Mouse (Mus musculus): ENCODE measurements at regions not wholly inside any gene's neighbourhood (a gene's known extent, or its start where the extent isn't known, plus 50 kb on each side); places are given as distances from the start of the nearest gene placed in this dataset.

DNA sequence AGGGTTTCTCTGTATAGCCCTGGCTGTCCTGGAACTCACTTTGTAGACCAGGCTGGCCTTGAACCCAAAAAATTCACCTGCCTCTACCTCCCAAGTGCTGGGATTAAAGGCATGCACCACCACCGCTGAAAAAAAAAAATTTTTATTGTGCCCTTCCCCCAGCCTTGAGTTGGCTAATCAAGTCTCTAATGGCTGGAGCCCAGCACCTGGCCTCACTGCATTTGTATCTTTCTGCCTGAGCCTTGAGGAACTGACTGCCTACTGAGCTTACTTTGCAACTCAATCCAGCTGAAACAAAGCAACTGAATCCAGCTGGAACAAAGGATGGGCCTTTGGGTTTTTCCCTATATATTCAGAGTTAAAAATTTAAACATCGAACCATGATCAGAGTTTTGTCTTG is 153.3 kb upstream of the Ccnh start:
- no peak for DNase-seq (ENCODE audit: low spot score)
- no peak overlapping the region for H3K4me3 ChIP-seq (ENCODE audit: low read depth, low read length)
- TF ChIP-seq CTCF (IDR thresholded peaks at IDR 0.05; ENCODE audit: low read depth) (no peak), EP300 (IDR thresholded peaks at IDR 0.05; ENCODE audit: low read depth) (no peak)

DNA sequence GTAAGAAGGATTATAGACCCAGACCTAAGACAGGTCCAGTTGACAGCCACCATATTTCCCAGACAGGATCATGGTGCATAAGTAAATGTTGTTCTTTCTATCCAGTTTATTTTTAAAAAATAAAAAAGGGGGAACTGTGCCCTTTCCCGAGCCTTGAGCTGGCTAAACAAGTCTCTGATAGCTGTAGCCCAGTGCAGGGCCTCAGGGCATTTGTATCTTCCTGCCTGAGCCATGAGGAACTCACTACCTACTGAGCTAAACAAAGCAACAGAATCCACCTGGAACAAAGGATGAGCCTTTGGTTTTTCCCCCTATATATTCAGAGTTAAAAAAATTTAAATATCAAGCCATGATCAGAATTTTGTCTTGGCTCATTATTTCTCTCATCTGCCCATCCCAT is 152.4 kb upstream of the Ccnh start:
- Histone ChIP-seq H3K27me3 (ENCODE audit: control insufficient read depth, insufficient read depth, low read length) (no peaks in the 10 kb centered on the region), H3K9me3 (replicated peaks; ENCODE audit: control insufficient read depth, low read length) (peaks cover 7% of the 10 kb centered on the region), H3K27ac (ENCODE audit: low read depth) (no peak overlapping the region), H3K4me1 (ENCODE audit: control insufficient read depth, insufficient read depth) (no peaks in the 10 kb centered on the region), H3K9ac (replicated peaks; ENCODE audit: low read depth, low read length) (no peak overlapping the region), H3K36me3 (replicated peaks; ENCODE audit: control insufficient read depth, insufficient read depth, low read length) (no peaks in the 10 kb centered on the region), H3K4me2 (ENCODE audit: low read depth, low read length) (no peak overlapping the region), H3K4me3 (ENCODE audit: low read depth, low read length) (no peak overlapping the region)
- DNase-seq (ENCODE audit: low spot score) (no peak), ATAC-seq (ENCODE audit: insufficient read depth, low read depth) (no peak)
- WGBS = 41% methylated on average over 1 of the region's 1 CpGs
- TF ChIP-seq EP300 (IDR thresholded peaks at IDR 0.05; ENCODE audit: low read depth) (no peak), CTCF (IDR thresholded peaks at IDR 0.05; ENCODE audit: low read depth) (no peak)

More for the DNA sequence above, 153.3 kb upstream of the Ccnh start:
- Histone ChIP-seq H3K4me2 (ENCODE audit: low read depth, low read length) (no peak overlapping the region), H3K36me3 (replicated peaks; ENCODE audit: control insufficient read depth, insufficient read depth, low read length) (no peaks in the 10 kb centered on the region), H3K9ac (replicated peaks; ENCODE audit: low read depth, low read length) (no peak overlapping the region), H3K27me3 (ENCODE audit: control insufficient read depth, insufficient read depth, low read length) (no peaks in the 10 kb centered on the region), H3K9me3 (replicated peaks; ENCODE audit: control insufficient read depth, low read length) (peaks cover 7% of the 10 kb centered on the region), H3K4me1 (ENCODE audit: control insufficient read depth, insufficient read depth) (no peaks in the 10 kb centered on the region), H3K27ac (ENCODE audit: low read depth) (no peak overlapping the region)
- 71% methylated on average over 2 of the region's 2 CpGs for WGBS
- no peak for ATAC-seq (ENCODE audit: insufficient read depth, low read depth)

DNA sequence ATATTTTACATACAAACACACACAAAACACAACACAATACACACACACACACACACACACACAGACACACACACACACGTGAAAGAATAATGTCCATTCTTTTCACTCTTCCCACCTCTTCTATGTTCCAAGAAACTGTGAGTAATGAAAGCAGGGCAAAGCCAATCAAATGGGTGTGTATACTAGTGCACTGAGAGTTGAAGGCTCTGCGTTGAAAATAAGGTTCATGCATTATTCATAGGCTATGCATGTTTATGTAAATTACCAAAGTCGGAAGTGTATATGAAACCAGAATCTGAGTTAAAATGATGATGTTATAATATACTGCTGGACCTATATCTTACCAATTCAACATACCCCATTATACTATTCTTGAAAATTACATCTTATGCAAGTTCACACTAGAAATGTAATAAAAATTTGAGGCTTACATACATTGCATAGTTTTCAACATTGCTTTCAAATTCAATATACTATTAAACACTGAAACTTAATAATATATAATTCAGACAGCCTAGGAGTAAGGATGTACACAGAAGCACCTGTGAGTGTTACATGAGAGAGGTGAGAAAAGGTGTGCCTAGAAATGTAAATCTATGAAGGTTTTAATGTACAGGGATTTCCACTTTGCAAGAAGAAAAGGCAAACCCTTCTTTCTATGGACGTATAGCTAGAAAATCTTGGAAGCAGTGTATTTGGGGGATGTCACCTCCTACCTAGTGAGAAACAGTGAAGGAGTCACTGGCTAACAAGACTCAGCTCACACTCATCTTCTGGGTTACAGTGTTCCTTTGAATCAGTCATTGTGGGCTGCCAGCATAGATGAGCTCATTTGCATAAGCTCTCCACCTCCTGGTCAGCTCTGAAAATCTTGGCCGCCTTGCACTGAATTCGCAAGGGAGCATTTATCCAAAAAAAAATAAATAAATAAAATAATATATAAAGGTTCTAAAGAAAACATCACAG is 122.3 kb upstream of the Ccnh start:
- Histone ChIP-seq H3K4me3 (ENCODE audit: low read depth, low read length) (no peak overlapping the region), H3K4me2 (ENCODE audit: low read depth, low read length) (no peak overlapping the region), H3K9me3 (replicated peaks; ENCODE audit: control insufficient read depth, low read length) (no peaks in the 10 kb centered on the region), H3K4me1 (ENCODE audit: control insufficient read depth, insufficient read depth) (no peaks in the 10 kb centered on the region), H3K9ac (replicated peaks; ENCODE audit: low read depth, low read length) (no peak overlapping the region), H3K27me3 (ENCODE audit: control insufficient read depth, insufficient read depth, low read length) (no peaks in the 10 kb centered on the region), H3K36me3 (replicated peaks; ENCODE audit: control insufficient read depth, insufficient read depth, low read length) (no peaks in the 10 kb centered on the region), H3K27ac (ENCODE audit: low read depth) (no peak overlapping the region)
- ATAC-seq (ENCODE audit: insufficient read depth, low read depth) = no peak
- WGBS = 56% methylated on average over 6 of the region's 6 CpGs
- TF ChIP-seq CTCF (IDR thresholded peaks at IDR 0.05; ENCODE audit: low read depth) (no peak), EP300 (IDR thresholded peaks at IDR 0.05; ENCODE audit: low read depth) (no peak)
- DNase-seq (ENCODE audit: low spot score) = no peak

DNA sequence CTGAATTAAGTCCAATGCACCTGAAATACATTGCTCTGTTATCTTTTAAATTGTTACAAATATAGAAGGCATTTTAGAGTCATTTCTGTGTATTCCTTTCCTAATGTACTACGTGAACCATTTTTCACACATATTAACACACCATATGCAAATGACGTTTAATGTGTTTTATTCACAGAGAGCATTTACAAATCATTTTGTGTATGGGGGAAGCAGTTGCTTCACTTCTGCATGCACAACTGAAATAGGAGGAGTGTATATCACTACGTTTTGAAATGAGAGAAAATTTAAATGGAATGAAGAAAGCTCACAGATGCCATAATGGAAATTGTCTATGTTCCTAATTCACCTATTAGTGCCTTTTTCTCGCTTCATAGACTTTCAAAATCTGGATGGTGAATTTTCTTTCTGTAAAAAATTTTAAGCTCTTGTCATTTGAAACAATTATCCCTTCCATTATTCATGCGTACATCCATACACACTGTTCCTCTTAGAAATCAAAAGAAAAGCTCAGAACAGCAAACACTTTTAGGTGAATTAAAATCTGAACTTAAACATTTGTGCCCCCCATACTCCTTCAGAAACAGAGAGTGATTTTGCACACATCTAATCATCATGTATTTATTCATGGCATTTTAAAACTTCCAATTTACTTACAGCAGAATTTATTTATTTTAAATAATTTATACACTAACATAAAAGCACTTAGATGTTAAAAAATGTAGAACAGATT is 121.5 kb upstream of the Ccnh start:
- Histone ChIP-seq H3K27ac (ENCODE audit: low read depth) (no peak overlapping the region), H3K4me1 (ENCODE audit: control insufficient read depth, insufficient read depth) (no peaks in the 10 kb centered on the region), H3K36me3 (replicated peaks; ENCODE audit: control insufficient read depth, insufficient read depth, low read length) (no peaks in the 10 kb centered on the region), H3K4me2 (ENCODE audit: low read depth, low read length) (no peak overlapping the region), H3K9ac (replicated peaks; ENCODE audit: low read depth, low read length) (no peak overlapping the region), H3K9me3 (replicated peaks; ENCODE audit: control insufficient read depth, low read length) (no peaks in the 10 kb centered on the region), H3K27me3 (ENCODE audit: control insufficient read depth, insufficient read depth, low read length) (no peaks in the 10 kb centered on the region), H3K4me3 (ENCODE audit: low read depth, low read length) (no peak overlapping the region)
- no peak for DNase-seq (ENCODE audit: low spot score)
- no peak for ATAC-seq (ENCODE audit: insufficient read depth, low read depth)
- no peak for TF ChIP-seq CTCF (IDR thresholded peaks at IDR 0.05; ENCODE audit: low read depth)
- no peak for TF ChIP-seq EP300 (IDR thresholded peaks at IDR 0.05; ENCODE audit: low read depth)
- 68% methylated on average over 5 of the region's 5 CpGs for WGBS

DNA sequence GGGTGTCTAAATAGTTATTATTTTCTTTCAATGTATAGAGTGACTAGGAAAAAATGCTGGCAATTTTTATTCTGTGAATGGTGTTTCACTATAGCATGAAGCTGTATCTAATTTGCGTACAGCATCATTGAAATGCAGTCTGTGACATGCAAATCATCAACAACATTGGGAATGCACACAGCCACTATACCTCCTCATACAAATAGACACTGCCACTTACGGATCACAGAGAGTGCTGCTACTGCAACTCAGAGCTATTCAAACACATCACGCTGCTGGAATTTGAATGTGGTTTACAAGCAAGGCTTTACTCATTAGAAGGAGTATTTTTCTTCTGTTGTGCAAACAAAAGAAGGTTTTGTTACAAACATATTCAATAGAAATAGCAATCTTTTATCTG is 120.8 kb upstream of the Ccnh start:
- 64% methylated on average over 3 of the region's 3 CpGs for WGBS
- H3K27me3 ChIP-seq (ENCODE audit: control insufficient read depth, insufficient read depth, low read length) = no peaks in the 10 kb centered on the region
- TF ChIP-seq CTCF (IDR thresholded peaks at IDR 0.05; ENCODE audit: low read depth) (no peak), EP300 (IDR thresholded peaks at IDR 0.05; ENCODE audit: low read depth) (no peak)

More for the DNA sequence above, 120.8 kb upstream of the Ccnh start:
- no peaks in the 10 kb centered on the region for H3K36me3 ChIP-seq (replicated peaks; ENCODE audit: control insufficient read depth, insufficient read depth, low read length)
- H3K4me3 ChIP-seq (ENCODE audit: low read depth, low read length) = no peak overlapping the region
- H3K4me2 ChIP-seq (ENCODE audit: low read depth, low read length) = no peak overlapping the region
- DNase-seq (ENCODE audit: low spot score) (no peak), ATAC-seq (ENCODE audit: insufficient read depth, low read depth) (no peak)
- H3K9me3 ChIP-seq (replicated peaks; ENCODE audit: control insufficient read depth, low read length) = no peaks in the 10 kb centered on the region
- H3K27ac ChIP-seq (ENCODE audit: low read depth) = no peak overlapping the region
- no peaks in the 10 kb centered on the region for H3K4me1 ChIP-seq (ENCODE audit: control insufficient read depth, insufficient read depth)
- no peak overlapping the region for H3K9ac ChIP-seq (replicated peaks; ENCODE audit: low read depth, low read length)
